Mouse (Mus musculus): ENCODE data around the gene 4921507P07Rik. TPM values are rescaled to one million over a fixed set of nuclear protein-coding genes. Genes with fewer than 3 reads are reported as not detected.
"Not testable (repeated sequence)": the region's sequence is repeated elsewhere in the genome, so short reads cannot be mapped to it uniquely, and the experiment has no call there.

Gene 4921507P07Rik
- 0.49 and 0.63 TPM in 2 replicates for polyA plus RNA-seq (2016; fragmentation: Nextera tagmentation; extraction: Ambion mirVana)

DNA sequence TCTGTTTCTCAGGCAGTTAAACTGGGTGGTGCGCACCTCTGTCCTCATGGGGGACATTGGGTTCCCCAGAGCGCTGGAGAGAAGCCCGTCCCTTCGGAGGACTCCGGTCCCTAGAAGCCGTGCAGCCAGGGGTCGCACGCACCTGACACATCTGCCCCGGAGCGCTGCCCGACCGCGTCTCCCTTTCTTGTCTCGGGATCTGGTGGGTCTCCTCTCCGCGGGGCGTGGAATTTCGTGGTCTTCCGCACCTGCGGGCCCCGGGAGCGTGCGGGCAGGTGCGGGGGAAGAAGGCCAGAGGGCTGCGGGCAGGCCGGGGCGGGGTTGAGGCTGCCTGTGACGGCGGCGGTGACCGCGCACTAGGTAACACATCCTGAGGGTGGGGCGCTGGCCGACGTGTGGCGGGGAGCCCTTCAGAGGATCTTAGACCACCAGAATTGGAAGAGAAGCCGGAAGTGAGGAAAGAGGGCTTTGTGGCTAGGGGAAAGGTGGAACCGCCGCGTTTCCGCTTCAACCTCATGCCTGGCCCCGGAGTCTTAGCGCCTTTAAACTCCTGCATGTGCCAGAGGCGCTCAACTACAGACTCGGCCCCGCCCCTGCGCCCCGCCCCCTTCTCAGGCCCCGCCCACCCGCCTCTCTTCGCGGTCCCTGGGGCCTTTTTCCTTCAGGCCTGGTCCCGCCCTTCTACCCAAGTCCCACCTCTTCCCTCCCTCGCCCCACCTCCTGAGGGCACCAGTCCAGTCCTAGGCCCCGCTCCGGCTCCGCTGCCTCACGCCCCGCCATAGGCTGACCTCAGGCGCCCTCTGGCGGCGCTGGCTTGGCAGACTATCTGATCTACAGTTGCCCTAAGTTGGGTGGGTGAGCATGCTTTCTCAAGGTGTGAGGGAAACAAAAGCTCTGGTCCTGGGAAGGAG lies at the start of gene 4921507P07Rik:
Gene 4921507P07Rik (minus strand): TSS at position 332 of the 911 bp plus-strand sequence.
- peak within 1 kb of the TSS; percentile 81 for H3K27ac ChIP-seq (replicated peaks)
- H3K4me1 ChIP-seq: peaks cover 11% of the 10 kb centered on the region
- H3K4me3 ChIP-seq: peak within 1 kb of the TSS; percentile 78
- H3K36me3 ChIP-seq: 0 out of 2 replicates have a peak, but pooled peaks cover 6% of the 10 kb centered on the region
- under 1% methylated on average over 61 of the region's 62 CpGs for WGBS
- no peaks in the 10 kb centered on the region for H3K9me3 ChIP-seq (replicated peaks)
- peak; percentile 95 for DNase-seq (ENCODE audit: low spot score)
- H3K27me3 ChIP-seq (ENCODE audit: low read depth, poor library complexity, severe bottlenecking): peaks cover 24% of the 10 kb centered on the region

- no peak overlapping the region for H3K4me3 ChIP-seq
- no peak for DNase-seq (ENCODE audit: low spot score)
- H3K36me3 ChIP-seq: no peaks in the 10 kb centered on the region
- no peaks in the 10 kb centered on the region for H3K27me3 ChIP-seq (ENCODE audit: low read depth, poor library complexity, severe bottlenecking)
- no peaks in the 10 kb centered on the region for H3K9me3 ChIP-seq (replicated peaks)
- no peak overlapping the region for H3K27ac ChIP-seq (replicated peaks)
- peaks cover 6% of the 10 kb centered on the region for H3K4me1 ChIP-seq
- 79% methylated on average over 3 of the region's 3 CpGs for whole genome bisulfite sequencing
Measured at GRCm38 (mm10) chr6:50644701-50645100, 48.3 kb upstream of the 4921507P07Rik start.

DNA sequence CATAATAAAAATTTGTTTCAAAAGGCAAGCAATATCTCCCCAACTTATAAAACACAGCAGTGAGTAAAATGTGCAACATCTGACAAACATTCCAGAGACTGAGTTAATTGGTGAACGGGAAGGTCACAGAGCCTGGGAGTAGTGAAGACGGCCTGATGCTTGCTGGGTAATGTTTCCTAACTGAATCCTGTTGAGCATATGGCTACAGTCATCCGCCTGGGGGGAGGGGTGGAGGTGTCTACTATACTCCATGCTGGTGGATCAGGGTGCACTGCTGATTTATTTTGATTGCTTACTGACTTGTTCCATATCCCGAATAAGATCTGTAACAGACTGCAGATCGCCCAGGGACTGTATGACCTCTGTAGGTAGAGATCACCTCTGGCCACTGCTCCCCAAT lies 45.5 kb upstream of the 4921507P07Rik start:
- H3K4me1 ChIP-seq: peaks cover 6% of the 10 kb centered on the region
- DNase-seq (ENCODE audit: low spot score): no peak
- H3K27ac ChIP-seq (replicated peaks): no peak overlapping the region
- H3K36me3 ChIP-seq: no peaks in the 10 kb centered on the region
- H3K4me3 ChIP-seq: no peak overlapping the region
- no peaks in the 10 kb centered on the region for H3K27me3 ChIP-seq (ENCODE audit: low read depth, poor library complexity, severe bottlenecking)
- H3K9me3 ChIP-seq (replicated peaks): no peaks in the 10 kb centered on the region
- 83% methylated on average over 5 of the region's 5 CpGs for WGBS

DNA sequence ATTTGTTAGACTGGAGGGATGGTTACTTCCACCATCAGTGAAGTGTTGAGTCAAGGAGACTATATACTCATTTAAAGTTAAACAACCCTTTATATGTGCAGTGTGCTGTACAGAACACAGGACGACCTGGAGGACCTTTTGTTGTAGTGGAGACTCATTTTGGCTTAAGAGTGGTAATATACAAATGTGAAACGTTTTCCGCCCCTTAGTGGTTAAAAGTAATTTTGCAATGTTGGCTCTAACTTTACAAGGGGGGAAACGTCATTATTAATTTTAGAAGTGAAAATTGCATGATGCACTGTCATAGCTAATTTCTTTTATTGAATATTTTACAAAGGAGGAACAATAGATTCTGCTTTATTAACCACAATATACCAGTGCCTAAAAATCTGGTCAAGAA lies 43.9 kb upstream of the 4921507P07Rik start:
- 83% methylated on average over 4 of the region's 4 CpGs for WGBS
- no peaks in the 10 kb centered on the region for H3K36me3 ChIP-seq
- no peak overlapping the region for H3K4me3 ChIP-seq
- H3K9me3 ChIP-seq (replicated peaks): no peaks in the 10 kb centered on the region
- H3K27ac ChIP-seq (replicated peaks): no peak overlapping the region
- H3K4me1 ChIP-seq: peaks cover 6% of the 10 kb centered on the region
- no peaks in the 10 kb centered on the region for H3K27me3 ChIP-seq (ENCODE audit: low read depth, poor library complexity, severe bottlenecking)
- no peak for DNase-seq (ENCODE audit: low spot score)

DNA sequence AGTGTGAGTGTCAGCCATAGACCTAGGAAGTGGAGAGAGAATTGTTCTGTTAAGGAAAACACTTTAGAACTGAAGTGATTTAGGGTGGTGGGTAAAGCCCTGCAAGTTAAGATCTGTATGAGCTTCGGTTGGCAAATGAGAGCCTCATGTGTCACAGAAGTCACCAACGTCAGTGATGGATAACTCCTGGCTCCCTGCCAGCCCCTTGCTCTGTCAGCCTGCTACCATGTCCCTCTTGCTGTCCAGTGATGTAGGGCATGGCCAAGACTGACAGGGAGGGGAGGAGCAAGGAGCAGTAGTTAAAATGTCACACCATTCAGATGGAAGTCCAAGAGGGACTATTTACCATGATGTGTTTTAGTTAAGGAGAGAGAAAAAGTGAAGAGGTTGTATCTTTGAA lies 43.2 kb upstream of the 4921507P07Rik start:
- Histone ChIP-seq H3K9me3 (replicated peaks) (no peaks in the 10 kb centered on the region), H3K27me3 (ENCODE audit: low read depth, poor library complexity, severe bottlenecking) (no peaks in the 10 kb centered on the region), H3K4me3 (no peak overlapping the region), H3K36me3 (no peaks in the 10 kb centered on the region), H3K27ac (replicated peaks) (no peak overlapping the region), H3K4me1 (peaks cover 6% of the 10 kb centered on the region)
- no peak for DNase-seq (ENCODE audit: low spot score)
- whole genome bisulfite sequencing: 87% methylated on average over 2 of the region's 2 CpGs

DNA sequence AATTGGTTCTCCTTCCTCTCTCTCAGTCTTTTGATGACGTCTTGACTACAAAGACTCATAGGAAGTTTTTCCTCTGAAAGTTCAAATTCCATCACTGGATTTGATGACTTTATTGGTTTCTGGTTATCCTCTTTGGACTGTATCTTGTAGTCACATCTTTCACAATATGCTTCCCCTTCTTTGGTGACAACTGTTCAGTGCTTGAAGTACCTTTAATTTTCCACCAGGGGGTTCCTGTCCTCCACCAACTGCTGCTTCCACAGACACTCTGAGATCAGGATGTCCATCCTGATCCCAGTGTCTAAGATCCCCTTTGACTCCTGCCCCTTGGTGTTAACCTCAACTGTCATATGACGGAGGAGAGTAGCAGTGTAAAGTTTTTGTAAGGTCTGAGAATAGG lies 29.7 kb upstream of the 4921507P07Rik start:
- not testable (repeated sequence) for H3K27ac ChIP-seq (replicated peaks); DNase-seq (ENCODE audit: low spot score); H3K9me3 ChIP-seq (replicated peaks); H3K36me3 ChIP-seq; H3K4me1 ChIP-seq; H3K27me3 ChIP-seq (ENCODE audit: low read depth, poor library complexity, severe bottlenecking); H3K4me3 ChIP-seq
- WGBS: 88% methylated on average over 2 of the region's 2 CpGs

- 84% methylated on average over 1 of the region's 1 CpGs for WGBS
- not testable (repeated sequence) for H3K27ac ChIP-seq (replicated peaks); H3K4me1 ChIP-seq; H3K4me3 ChIP-seq; H3K27me3 ChIP-seq (ENCODE audit: low read depth, poor library complexity, severe bottlenecking); H3K9me3 ChIP-seq (replicated peaks); DNase-seq (ENCODE audit: low spot score); H3K36me3 ChIP-seq
Measured at GRCm38 (mm10) chr6:50618273-50618672, 21.8 kb upstream of the 4921507P07Rik start.

DNA sequence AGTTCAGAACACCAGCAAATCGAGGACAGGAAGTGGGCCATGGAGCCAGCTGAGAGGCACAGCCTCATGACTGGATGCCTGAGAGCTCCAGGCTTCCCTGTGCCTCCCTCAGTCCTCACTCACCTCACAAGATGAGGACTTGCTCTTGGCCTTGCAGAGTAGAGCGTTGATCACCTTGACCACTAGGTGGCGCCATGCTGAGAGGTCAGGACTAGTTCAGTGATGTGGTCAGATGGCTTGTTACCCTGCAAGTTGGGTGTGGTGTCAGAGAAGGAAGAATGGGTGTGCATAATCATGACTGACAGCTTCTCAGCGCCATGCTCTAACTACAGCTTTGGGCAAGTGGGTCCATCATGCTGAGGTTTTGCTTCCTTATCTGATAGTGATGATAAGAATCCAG lies 5.2 kb upstream of the 4921507P07Rik start:
- no peak overlapping the region for H3K27ac ChIP-seq (replicated peaks)

DNA sequence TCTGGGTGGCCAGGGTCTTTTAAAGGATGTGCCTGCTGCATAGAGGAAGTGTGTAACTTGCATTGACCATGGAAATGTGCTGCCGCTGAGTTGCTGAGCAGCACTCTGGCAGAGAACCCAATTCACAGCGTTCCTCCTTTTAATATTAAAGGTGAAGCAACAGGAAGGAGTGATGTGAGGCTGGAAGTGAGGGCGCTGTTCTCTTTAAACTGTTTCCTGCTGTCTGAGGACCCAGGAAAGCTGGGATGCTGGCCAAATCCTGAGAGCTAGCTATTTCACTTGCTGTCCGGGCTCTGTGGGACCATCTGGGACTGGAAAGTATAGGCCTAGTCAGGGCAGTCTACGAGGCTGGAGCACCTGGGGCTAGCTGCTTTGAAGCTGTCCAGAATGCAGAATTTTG lies 2.1 kb upstream of the 4921507P07Rik start:
- Histone ChIP-seq H3K4me3 (no peak overlapping the region), H3K9me3 (replicated peaks) (no peaks in the 10 kb centered on the region), H3K27ac (replicated peaks) (no peak overlapping the region), H3K36me3 (0 out of 2 replicates have a peak, but pooled peaks cover 6% of the 10 kb centered on the region), H3K27me3 (ENCODE audit: low read depth, poor library complexity, severe bottlenecking) (peaks cover 24% of the 10 kb centered on the region), H3K4me1 (peaks cover 11% of the 10 kb centered on the region)
- WGBS: 78% methylated on average over 5 of the region's 5 CpGs
- no peak for DNase-seq (ENCODE audit: low spot score)

More for the DNA sequence above, 5.2 kb upstream of the 4921507P07Rik start:
- Histone ChIP-seq H3K36me3 (no peaks in the 10 kb centered on the region), H3K4me1 (peaks cover 2% of the 10 kb centered on the region), H3K4me3 (no peak overlapping the region), H3K9me3 (replicated peaks) (no peaks in the 10 kb centered on the region), H3K27me3 (ENCODE audit: low read depth, poor library complexity, severe bottlenecking) (0 out of 2 replicates have a peak, but pooled peaks cover 7% of the 10 kb centered on the region)
- peak; percentile 69 for DNase-seq (ENCODE audit: low spot score)
- 38% methylated on average over 4 of the region's 4 CpGs for WGBS

- H3K27me3 ChIP-seq (ENCODE audit: low read depth, poor library complexity, severe bottlenecking): peaks cover 24% of the 10 kb centered on the region
- 89% methylated on average over 2 of the region's 2 CpGs for WGBS
Measured at GRCm38 (mm10) chr6:50594372-50594771, 2.1 kb downstream of the 4921507P07Rik start.

GRCm38 (mm10) chr6:50593334-50593845 lies 3.0 kb downstream of the 4921507P07Rik start:
- Histone ChIP-seq H3K27me3 (ENCODE audit: low read depth, poor library complexity, severe bottlenecking) (peaks cover 24% of the 10 kb centered on the region), H3K27ac (replicated peaks) (no peak overlapping the region), H3K9me3 (replicated peaks) (no peaks in the 10 kb centered on the region), H3K4me1 (peaks cover 11% of the 10 kb centered on the region), H3K36me3 (0 out of 2 replicates have a peak, but pooled peaks cover 6% of the 10 kb centered on the region), H3K4me3 (no peak overlapping the region)
- DNase-seq (ENCODE audit: low spot score): no peak
- WGBS: 67% methylated on average over 10 of the region's 10 CpGs

More at GRCm38 (mm10) chr6:50594372-50594771, 2.1 kb downstream of the 4921507P07Rik start:
- DNase-seq (ENCODE audit: low spot score): no peak
- H3K9me3 ChIP-seq (replicated peaks): no peaks in the 10 kb centered on the region
- H3K4me1 ChIP-seq: peaks cover 11% of the 10 kb centered on the region
- 0 out of 2 replicates have a peak, but pooled peaks cover 6% of the 10 kb centered on the region for H3K36me3 ChIP-seq
- H3K4me3 ChIP-seq: no peak overlapping the region
- H3K27ac ChIP-seq (replicated peaks): no peak overlapping the region

GRCm38 (mm10) chr6:50590234-50590633 lies 6.2 kb downstream of the 4921507P07Rik start:
- Histone ChIP-seq H3K27ac (replicated peaks) (no peak overlapping the region), H3K4me1 (no peaks in the 10 kb centered on the region), H3K36me3 (0 out of 2 replicates have a peak, but pooled peaks cover 6% of the 10 kb centered on the region), H3K27me3 (ENCODE audit: low read depth, poor library complexity, severe bottlenecking) (peaks cover 6% of the 10 kb centered on the region), H3K9me3 (replicated peaks) (no peaks in the 10 kb centered on the region), H3K4me3 (no peak overlapping the region)
- DNase-seq (ENCODE audit: low spot score): no peak
- 89% methylated on average over 3 of the region's 3 CpGs for WGBS

DNA sequence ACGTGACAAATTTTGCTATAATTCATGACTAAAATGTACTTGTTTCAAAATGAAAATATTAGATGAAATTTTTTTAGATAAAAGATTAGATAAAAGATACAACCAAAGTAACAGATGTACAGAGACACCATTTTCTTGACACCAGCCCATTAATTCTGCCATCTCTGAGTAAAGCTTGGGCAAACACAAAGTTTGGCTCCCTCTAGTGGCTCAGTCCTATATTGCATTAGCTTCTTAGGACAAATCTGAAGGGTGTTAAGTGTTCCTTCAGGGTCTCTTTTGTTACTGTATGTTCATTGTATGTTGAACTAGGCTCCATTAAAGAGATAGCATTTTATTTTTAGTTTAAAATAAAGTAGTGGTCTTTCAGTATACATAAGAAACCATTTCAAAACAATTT lies 8.2 kb downstream of the 4921507P07Rik start:
- Histone ChIP-seq H3K27me3 (ENCODE audit: low read depth, poor library complexity, severe bottlenecking) (no peaks in the 10 kb centered on the region), H3K9me3 (replicated peaks) (no peaks in the 10 kb centered on the region), H3K36me3 (no peaks in the 10 kb centered on the region), H3K4me1 (no peaks in the 10 kb centered on the region), H3K4me3 (no peak overlapping the region), H3K27ac (replicated peaks) (no peak overlapping the region)
- DNase-seq (ENCODE audit: low spot score): peak; percentile 45
- WGBS: 88% methylated on average over 1 of the region's 1 CpGs

Measured in midbrain, embryonic 10.5 days (tissue).